Comparison of ENCODE assay signal across 12 mouse cellular contexts in the genomic region with DNA sequence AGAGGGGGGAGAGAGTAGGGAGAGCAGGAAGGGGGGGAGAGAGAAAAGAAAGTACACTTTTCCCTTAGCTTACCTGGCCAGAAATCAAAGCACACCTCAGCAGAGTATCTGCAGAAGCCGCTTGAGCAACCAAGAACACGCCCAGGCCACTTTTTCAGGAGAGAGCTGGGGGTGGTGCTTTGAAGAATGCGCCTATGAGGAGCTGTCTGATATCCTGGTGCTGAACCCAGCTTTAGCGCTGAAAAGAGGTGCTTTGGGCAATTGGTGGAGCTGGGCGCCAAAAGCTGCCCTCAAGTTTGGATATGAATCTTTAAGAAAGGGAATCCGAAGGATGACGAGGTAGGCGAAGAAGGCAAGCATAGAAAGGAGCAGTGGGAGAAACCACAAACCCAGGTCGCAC.
DNase-seq lines count a peak whose midpoint lies in the region; ATAC-seq lines count a peak whose summit lies in the region.
"Had no signal": no experiment of that assay in that cellular context is flagged by ENCODE, and none has a peak within 500 bp of the region (broad histone marks: within the 10 kb centered on the region; RNA-seq: fewer than 3 reads in every experiment).

No protein-coding gene starts in this region.

- intact Hi-C loops in gastrocnemius, postnatal 14 days (cut with DNase I; ENCODE audit: low total_unique reads) = no loop called here

- DNase-seq in adrenal gland, postnatal 10 days = peak; percentile 4
- no peak for DNase-seq in adrenal gland, adult 18-20 months (ENCODE audit: low spot score in 2 of 2)
- peak; percentile 50 to 54 for DNase-seq in kidney, postnatal 4 days
- no peak for DNase-seq in kidney, adult 11 months
- peak; percentile 72 for DNase-seq in ES-CJ7 (ENCODE audit: low read depth, low spot score)
- DNase-seq in embryo, embryonic 9.5 days (ENCODE audit: extremely low spot score) = peak; percentile 2
- no peak for DNase-seq in gastrocnemius, postnatal 14 days
- DNase-seq: cerebellum, adult 9-10 months; kidney, adult 2 months; thymus, postnatal 4 days had no signal

- no peak for ATAC-seq in cerebellum, adult (ENCODE audit: insufficient number of reproducible peaks, low FRiP score, low TSS enrichment)
- ATAC-seq: midbrain, embryonic 16.5 days had no signal

Comparison
In these comparisons a context has a peak if more than half of its experiments do, and no peak if none do; other contexts are left out.
1. DNase-seq: peak in adrenal gland, postnatal 10 days (single experiment), kidney, postnatal 4 days (2 of 2), ES-CJ7 (single experiment) and embryo, embryonic 9.5 days (single experiment); none in adrenal gland, adult 18-20 months (0 of 2), kidney, adult 11 months (single experiment) and gastrocnemius, postnatal 14 days (single experiment).